Mouse (Mus musculus) embryonic facial prominence, embryonic 13.5 days (tissue): ENCODE results near the gene Selenow. TPM values are rescaled to one million over a fixed set of nuclear protein-coding genes. Genes with fewer than 3 reads are reported as not detected.

Experiments used
- ATAC-seq: fragments of 200-750 bp; cut with Nextera tagmentation; 2 replicates; pipeline ENCODE4 v1.8.0; 2017; ENCODE audit warnings: low read depth; ENCODE audit not compliant: insufficient number of reproducible peaks, insufficient read depth, low FRiP score, low TSS enrichment
- H3K27ac ChIP-seq: fragments of 300-500 bp; sonication (generic); 2 replicates; pipeline ENCODE4 v1.5.1; 2015; ENCODE audit warnings: moderate library complexity, mild to moderate bottlenecking, inconsistent platforms
- H3K27me3 ChIP-seq: fragments of 300-500 bp; sonication (generic); 2 replicates; pipeline ENCODE4 v1.6.1; 2015; ENCODE audit warnings: mild to moderate bottlenecking, inconsistent platforms
- H3K36me3 ChIP-seq: fragments of 300-500 bp; sonication (generic); 2 replicates; pipeline ENCODE4 v1.6.1; 2015; ENCODE audit warnings: mild to moderate bottlenecking, inconsistent platforms
- H3K4me1 ChIP-seq: fragments of 300-500 bp; sonication (generic); 2 replicates; pipeline ENCODE4 v1.6.1; 2015; ENCODE audit warnings: inconsistent platforms
- H3K4me2 ChIP-seq: fragments of 300-500 bp; sonication (generic); 2 replicates; pipeline ENCODE4 v1.6.1; 2015; ENCODE audit warnings: moderate library complexity, mild to moderate bottlenecking, inconsistent platforms
- H3K4me3 ChIP-seq: fragments of 300-500 bp; sonication (generic); 2 replicates; pipeline ENCODE4 v1.5.1; 2015; ENCODE audit warnings: mild to moderate bottlenecking, inconsistent platforms
- H3K9ac ChIP-seq: fragments of 300-500 bp; sonication (generic); 2 replicates; pipeline ENCODE4 v1.6.1; 2015; ENCODE audit warnings: mild to moderate bottlenecking, inconsistent platforms
- H3K9me3 ChIP-seq: fragments of 300-500 bp; sonication (generic); 2 replicates; pipeline ENCODE4 v1.6.1; 2016; ENCODE audit warnings: inconsistent platforms
- WGBS: fragments of 180-500 bp; shearing (Covaris S2); methylation state at CpG from one replicate; pipeline ENCODE4 v1.1.7; 2015; ENCODE audit warnings: mixed read lengths; 5-methylcytosine and 5-hydroxymethylcytosine counted together
- polyA plus RNA-seq: library from polyadenylated mRNA; unstranded; fragments of >200 nt; fragmentation: Nextera tagmentation; extraction: Ambion mirVana; gene quantifications from 2 replicates; pipeline ENCODE4 v1.2.1, GENCODE M21; 2015

Gene Selenow
- polyA plus RNA-seq, 1 experiment from 2014 or later: 1,188 TPM

DNA sequence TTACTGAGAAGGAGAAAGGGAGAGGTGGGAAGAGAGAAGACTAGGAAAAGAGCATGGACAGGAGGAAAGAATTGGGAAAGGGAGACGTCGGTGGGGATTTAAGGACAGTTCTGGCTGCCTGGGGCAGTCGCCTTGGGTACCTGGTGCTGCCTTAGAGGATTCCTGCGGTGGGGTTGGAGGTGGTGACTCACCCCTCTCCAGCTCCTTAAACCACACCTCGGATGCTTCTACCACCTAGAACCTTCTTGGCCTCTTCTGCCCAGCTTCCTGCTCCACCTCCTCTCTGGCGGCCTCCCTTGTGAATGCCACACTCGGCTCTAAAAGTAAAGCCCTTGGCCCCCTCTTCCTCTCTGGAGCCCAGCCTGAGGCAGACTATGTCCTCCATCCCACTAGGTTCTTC, 33.3 kb upstream of the Selenow start:
- peak overlapping the region; percentile 35; the same call in 1 of the 2 replicates for H3K27ac ChIP-seq
- H3K27me3 ChIP-seq: peaks cover 6% of the 10 kb centered on the region
- peaks cover 20% of the 10 kb centered on the region for H3K4me1 ChIP-seq

DNA sequence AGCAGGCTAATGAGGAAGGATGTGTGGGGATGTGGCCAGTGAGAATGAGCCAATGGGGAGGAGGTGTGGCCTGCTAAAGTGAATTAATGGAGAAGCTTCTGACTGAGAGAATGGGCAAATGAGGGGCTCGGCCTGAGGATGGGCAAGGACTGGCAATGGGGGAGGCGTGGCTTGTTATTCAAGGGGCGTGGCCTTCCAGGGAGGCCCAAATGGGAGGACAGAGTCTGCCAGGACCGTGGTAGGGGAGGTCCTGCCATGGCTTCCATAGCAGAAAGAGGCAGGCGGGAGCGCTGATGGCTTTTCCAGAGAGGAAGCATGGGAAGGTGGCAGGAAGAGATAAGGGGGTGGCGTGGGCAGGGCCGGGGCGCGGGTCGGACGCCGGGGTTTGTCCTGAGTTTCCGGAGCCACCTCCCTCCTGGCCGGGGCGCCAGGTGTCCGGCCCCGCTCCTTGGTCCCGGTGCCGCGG, 32.8 kb upstream of the Selenow start:
- ATAC-seq: no peak; the same call in 1 of the 2 replicates
- Histone ChIP-seq H3K27ac (peak overlapping the region; percentile 35; the same call in 1 of the 2 replicates), H3K27me3 (peaks cover 6% of the 10 kb centered on the region), H3K9ac (peak overlapping the region; percentile 55), H3K4me1 (peaks cover 20% of the 10 kb centered on the region), H3K4me2 (peak overlapping the region; percentile 39), H3K4me3 (no peak overlapping the region), H3K9me3 (no peaks in the 10 kb centered on the region), H3K36me3 (peaks cover 93% of the 10 kb centered on the region)
- WGBS: 11% methylated on average over 21 of the region's 21 CpGs

More for the DNA sequence above, 33.3 kb upstream of the Selenow start:
- no peak for ATAC-seq
- H3K9me3 ChIP-seq: no peaks in the 10 kb centered on the region
- peak overlapping the region; percentile 39 for H3K4me2 ChIP-seq
- H3K9ac ChIP-seq: peak overlapping the region; percentile 55
- no peak overlapping the region for H3K4me3 ChIP-seq
- 25% methylated on average over 7 of the region's 7 CpGs for WGBS
- H3K36me3 ChIP-seq: peaks cover 88% of the 10 kb centered on the region

DNA sequence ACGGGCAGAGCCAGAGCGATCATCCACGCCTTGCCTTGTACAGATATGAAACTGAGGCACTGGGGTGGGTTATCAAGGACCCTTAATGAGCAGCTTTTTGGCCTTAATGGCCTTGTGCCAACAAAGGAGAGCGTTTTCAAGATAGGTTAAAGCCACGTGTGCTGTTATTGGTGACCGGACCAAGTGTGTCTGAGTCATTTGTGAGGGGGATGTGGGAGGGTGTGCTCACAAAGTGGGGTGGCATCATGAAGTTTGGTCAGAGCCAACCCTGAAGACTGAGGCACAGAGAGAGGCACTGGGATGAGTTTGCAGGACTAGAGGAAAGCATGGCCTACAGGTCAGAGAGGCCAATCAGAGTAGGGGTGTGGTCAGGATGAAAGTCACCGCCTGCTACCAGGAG, 32.2 kb upstream of the Selenow start:
- H3K27me3 ChIP-seq: peaks cover 6% of the 10 kb centered on the region
- H3K9me3 ChIP-seq: no peaks in the 10 kb centered on the region
- peak overlapping the region; percentile 35 for H3K27ac ChIP-seq
- WGBS: 73% methylated on average over 7 of the region's 7 CpGs
- no peak overlapping the region for H3K4me3 ChIP-seq
- no peak overlapping the region for H3K4me2 ChIP-seq
- peaks cover 94% of the 10 kb centered on the region for H3K36me3 ChIP-seq
- H3K9ac ChIP-seq: no peak overlapping the region
- H3K4me1 ChIP-seq: peaks cover 20% of the 10 kb centered on the region
- ATAC-seq: no peak

DNA sequence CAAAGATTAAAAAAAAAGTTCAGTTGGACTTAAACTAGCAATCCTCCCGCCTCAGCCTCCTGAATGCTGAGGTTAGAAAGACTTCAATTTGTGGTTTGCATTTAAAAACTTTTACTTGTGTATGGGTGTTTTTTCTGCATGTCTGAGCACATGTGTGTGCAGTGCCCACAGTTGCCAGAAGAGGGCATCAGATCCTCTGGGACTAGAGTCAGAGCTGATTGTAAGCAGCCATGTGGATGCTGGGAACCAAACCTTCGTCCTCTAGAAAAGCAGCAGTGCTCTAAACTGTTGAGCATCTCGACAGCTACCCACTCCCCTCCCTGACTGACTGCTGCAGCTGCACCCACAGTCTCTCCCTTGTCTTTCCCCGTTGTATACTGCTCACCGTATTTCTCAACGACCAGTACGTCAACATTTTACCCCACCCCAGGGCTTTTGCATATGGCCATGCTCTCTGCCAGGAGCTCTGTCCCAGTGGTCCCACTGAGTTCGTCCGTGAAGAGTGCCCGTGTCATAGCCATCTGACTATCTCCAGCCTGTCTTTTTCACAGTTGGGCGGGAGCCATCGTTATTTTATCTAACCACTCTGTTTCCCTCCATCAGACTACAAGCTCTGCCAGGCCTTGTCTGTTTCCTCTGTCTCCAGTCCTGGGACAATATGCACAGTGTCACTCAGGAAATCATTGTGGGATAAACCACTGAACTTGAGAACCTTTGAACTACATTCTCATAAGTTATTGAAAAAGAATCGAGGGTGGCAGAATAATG, 31.3 kb upstream of the Selenow start:
- Histone ChIP-seq H3K27ac (peak overlapping the region; percentile 35), H3K9ac (no peak overlapping the region), H3K4me2 (no peak overlapping the region), H3K27me3 (peaks cover 6% of the 10 kb centered on the region), H3K36me3 (peaks cover 85% of the 10 kb centered on the region), H3K4me3 (no peak overlapping the region), H3K9me3 (no peaks in the 10 kb centered on the region), H3K4me1 (peaks cover 30% of the 10 kb centered on the region)
- ATAC-seq: no peak
- WGBS: 79% methylated on average over 13 of the region's 13 CpGs

DNA sequence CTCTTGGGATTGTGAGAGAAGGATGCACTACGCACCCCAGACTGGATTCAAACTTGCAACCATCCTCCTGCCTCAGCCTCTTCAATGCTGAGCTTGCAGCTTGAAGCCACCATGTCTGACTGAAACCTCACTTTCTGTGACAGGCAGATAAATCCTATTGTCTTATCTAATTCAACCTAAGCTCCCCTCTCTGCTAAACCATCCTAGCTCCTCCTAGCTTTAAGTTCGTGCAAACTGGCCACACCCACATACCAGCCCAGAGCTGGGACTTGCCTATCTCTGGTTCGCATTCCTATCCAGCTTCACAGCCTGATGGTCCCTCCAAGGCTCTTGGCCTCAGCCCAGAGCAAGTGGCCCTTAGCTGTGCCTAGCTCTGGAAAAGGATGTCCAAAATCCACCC, 30.2 kb upstream of the Selenow start:
- H3K36me3 ChIP-seq: peaks cover 75% of the 10 kb centered on the region

DNA sequence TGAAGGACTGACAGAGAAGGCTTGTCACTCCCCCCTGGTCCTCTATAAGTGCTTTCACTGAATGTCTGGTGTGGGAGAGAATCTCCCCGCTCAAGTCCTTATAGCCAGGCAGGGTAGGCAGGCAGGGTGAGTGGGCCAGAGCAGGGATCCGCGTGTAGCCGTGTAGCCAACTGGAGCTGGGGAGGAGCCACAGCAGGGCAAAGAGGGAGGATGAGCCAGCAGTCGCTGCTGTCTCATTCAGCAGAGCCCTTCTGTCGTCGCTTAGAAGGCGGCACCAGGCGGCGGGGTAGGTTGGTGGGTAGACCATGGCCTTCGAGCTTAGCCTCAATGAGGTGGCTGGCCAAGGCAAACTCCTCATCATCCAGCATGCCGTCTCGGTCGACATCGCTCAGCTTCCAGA, 27.8 kb upstream of the Selenow start:
- Histone ChIP-seq H3K4me1 (peaks cover 30% of the 10 kb centered on the region), H3K9me3 (no peaks in the 10 kb centered on the region), H3K27ac (no peak overlapping the region), H3K4me2 (no peak overlapping the region), H3K4me3 (no peak overlapping the region), H3K27me3 (no peaks in the 10 kb centered on the region), H3K9ac (no peak overlapping the region), H3K36me3 (peaks cover 53% of the 10 kb centered on the region)
- 85% methylated on average over 15 of the region's 15 CpGs for WGBS
- no peak for ATAC-seq

More for the DNA sequence above, 30.2 kb upstream of the Selenow start:
- Histone ChIP-seq H3K9ac (no peak overlapping the region), H3K9me3 (no peaks in the 10 kb centered on the region), H3K27me3 (peaks cover 6% of the 10 kb centered on the region), H3K4me2 (no peak overlapping the region), H3K4me3 (no peak overlapping the region), H3K27ac (no peak overlapping the region), H3K4me1 (peaks cover 37% of the 10 kb centered on the region)
- ATAC-seq: no peak
- 65% methylated on average over 3 of the region's 3 CpGs for WGBS

DNA sequence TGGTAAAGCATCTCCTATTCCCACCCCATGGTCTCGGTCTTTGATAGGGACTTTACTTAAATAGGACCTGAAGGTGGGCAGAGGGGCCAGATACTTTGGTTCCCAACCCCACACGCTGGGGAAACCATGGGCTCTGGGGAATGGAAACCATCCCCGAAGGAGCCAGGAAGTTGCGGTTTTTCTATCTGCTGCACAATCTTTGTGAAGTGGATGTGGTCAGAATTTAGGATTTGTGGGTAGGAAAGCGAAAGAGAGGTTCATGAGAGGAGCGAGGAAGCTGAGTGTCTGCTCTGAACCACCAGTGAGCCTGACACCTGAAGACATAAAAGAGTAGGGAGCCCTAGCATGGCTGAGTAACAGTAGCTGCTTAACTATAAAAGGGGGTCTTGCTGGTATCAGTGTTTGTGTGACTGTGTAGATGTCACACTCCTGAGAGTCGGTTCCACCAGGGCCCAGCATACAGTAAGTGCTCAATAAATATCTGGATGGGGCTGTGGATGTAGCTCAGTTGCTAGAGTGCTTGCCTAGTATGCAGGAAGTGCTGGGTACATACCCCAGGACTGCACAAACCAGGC, 27.1 kb upstream of the Selenow start:
- Histone ChIP-seq H3K9ac (no peak overlapping the region; the same call in 1 of the 2 replicates), H3K4me3 (no peak overlapping the region), H3K4me1 (peaks cover 30% of the 10 kb centered on the region), H3K36me3 (peaks cover 48% of the 10 kb centered on the region), H3K27ac (peak overlapping the region; percentile 49; the same call in 1 of the 2 replicates), H3K4me2 (no peak overlapping the region), H3K27me3 (no peaks in the 10 kb centered on the region), H3K9me3 (no peaks in the 10 kb centered on the region)
- no peak for ATAC-seq
- WGBS: 77% methylated on average over 7 of the region's 7 CpGs

DNA sequence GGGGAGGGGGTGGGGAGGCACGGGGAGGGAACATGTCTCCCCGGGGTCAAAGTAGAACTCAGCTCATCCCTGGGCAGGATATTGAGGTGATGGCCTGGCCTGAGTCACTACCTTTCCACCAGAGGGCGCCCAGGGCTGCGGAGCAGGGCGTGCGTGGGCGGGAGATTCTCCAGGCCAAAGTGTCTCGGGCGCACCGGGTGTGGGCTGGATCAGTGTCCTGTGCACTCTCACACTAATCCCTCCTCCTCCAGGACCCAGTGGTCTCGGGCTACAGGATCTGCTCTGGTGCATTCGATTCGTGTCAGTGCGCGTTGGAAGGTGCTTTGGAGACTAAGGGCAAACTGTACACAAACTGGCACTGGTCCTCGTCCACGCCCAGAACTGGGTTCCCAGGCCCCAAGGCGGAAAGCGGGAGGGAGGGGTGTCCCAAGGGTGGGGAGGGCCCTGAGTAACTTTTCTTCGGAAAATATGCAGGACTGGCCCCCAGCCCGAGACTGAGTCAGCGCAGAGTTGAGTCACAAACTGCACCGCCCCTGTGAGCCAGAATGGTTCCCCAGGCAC, 26.3 kb upstream of the Selenow start:
- 3% methylated on average over 23 of the region's 23 CpGs for WGBS
- peak overlapping the region; percentile 19 for H3K4me3 ChIP-seq
- H3K9me3 ChIP-seq: no peaks in the 10 kb centered on the region
- H3K27ac ChIP-seq: peak overlapping the region; percentile 49; the same call in 1 of the 2 replicates
- ATAC-seq: peak; percentile 46
- peak overlapping the region; percentile 52 for H3K4me2 ChIP-seq
- H3K4me1 ChIP-seq: peaks cover 31% of the 10 kb centered on the region
- peak overlapping the region; percentile 53 for H3K9ac ChIP-seq
- H3K36me3 ChIP-seq: peaks cover 50% of the 10 kb centered on the region
- no peaks in the 10 kb centered on the region for H3K27me3 ChIP-seq

DNA sequence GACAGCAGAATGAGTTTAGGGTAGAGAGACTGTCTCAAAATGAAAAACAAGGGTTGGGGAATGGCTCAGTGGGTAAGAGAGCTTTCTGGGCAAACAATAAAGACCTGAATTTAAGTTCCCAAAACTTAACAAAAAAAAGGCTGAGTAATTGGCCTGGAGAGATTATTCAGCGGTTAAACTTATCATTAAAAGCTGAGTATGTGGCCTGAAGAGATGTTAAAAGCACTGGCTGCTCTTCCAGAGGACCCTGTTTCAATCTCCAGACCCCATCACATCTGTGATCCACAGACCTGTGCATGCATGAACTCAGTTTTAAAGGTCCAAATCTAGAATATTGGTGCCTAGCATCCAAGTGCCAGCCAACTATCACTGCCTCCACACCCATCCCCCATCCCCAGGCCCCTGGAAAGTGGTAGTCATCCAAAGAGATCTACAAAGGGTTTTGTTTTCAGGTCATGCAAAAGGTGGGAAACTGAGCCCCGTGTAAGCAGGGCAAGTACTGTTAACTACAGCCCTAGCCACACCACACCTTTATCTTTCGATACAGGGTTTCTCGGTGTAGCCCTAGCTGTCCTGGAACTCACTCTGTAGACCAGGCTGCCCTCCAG, 25.6 kb upstream of the Selenow start:
- 45% methylated on average over 4 of the region's 4 CpGs for WGBS
- Histone ChIP-seq H3K27ac (no peak overlapping the region), H3K9ac (peak overlapping the region; percentile 53; the same call in 1 of the 2 replicates), H3K36me3 (peaks cover 50% of the 10 kb centered on the region), H3K4me3 (no peak overlapping the region), H3K4me2 (peak overlapping the region; percentile 52), H3K9me3 (no peaks in the 10 kb centered on the region), H3K27me3 (no peaks in the 10 kb centered on the region), H3K4me1 (peaks cover 31% of the 10 kb centered on the region)
- ATAC-seq: no peak

DNA sequence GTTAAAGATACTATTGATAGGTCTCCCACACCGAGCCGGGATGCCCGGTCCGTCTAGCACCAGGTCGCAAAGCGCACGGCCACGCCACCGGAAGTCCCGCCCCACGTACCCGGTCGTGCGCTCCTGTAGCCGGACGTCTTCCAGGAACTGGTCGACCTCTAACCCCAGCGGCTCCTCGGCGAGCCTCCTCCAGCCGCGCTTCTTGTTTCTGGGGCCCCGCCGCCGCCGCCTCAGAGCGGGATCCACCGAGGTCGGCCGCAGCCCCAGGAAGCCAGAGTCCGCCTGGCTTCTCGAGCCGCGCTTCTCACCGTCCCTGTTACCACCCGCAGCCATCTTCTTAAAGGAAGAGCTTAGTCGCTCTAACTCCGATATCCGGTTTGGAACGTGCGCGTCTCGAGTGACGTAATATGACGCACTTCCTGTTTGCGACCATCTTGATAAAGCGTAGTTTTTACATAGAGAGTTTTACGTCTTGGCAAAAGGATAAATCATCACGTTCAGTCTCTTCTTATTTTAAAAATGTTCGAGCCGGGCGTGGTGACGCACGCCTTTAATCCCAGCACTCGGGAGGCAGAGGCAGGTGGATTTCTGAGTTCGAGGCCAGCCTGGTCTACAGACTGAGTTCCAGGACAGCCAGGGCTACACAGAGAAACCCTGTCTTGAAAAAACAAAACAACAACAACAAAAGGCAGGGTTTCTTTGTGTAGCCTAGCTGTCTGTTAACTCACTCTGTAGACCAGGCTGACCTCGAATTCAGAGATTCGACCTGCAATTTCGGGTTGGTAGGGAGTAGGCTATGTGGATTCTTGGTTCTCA, 23.7 kb upstream of the Selenow start, which contains the start of gene Nop53:
TSS of gene Nop53 (minus strand) at position 354 of the 816 bp plus-strand sequence.
- peaks cover 31% of the 10 kb centered on the region for H3K4me1 ChIP-seq
- peak within 1 kb of the TSS; percentile 87 for H3K4me2 ChIP-seq
- no peaks in the 10 kb centered on the region for H3K27me3 ChIP-seq
- H3K27ac ChIP-seq: peak within 1 kb of the TSS; percentile 96
- peak; percentile 88 for ATAC-seq
- peaks cover 51% of the 10 kb centered on the region for H3K36me3 ChIP-seq
- 2% methylated on average over 59 of the region's 59 CpGs for WGBS
- peak within 1 kb of the TSS; percentile 74 for H3K4me3 ChIP-seq
- H3K9ac ChIP-seq: peak within 1 kb of the TSS; percentile 83
- H3K9me3 ChIP-seq: no peaks in the 10 kb centered on the region

DNA sequence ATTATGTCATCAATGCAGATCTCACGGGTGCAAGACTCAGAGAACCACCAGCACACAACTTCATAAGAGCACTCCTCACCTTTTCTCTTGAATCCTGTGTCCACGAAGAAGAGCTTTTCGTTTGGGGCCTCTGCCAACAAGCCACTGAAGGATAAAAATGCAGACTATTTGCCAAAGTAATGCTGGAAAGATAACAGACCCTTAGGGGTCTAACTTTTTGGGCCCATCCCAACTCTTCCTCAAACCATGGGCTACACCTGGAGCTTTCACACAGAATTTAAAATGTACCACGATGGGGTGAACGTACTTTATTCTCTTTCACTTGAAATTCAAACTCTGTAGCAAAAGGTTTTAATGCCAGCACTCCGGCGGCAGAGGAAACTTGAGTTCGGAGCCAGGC, 23.0 kb upstream of the Selenow start:
- Histone ChIP-seq H3K4me3 (peak overlapping the region; percentile 74), H3K27ac (peak overlapping the region; percentile 96), H3K9ac (peak overlapping the region; percentile 83), H3K27me3 (no peaks in the 10 kb centered on the region), H3K9me3 (no peaks in the 10 kb centered on the region), H3K36me3 (peaks cover 51% of the 10 kb centered on the region), H3K4me1 (peaks cover 31% of the 10 kb centered on the region), H3K4me2 (peak overlapping the region; percentile 87)
- 7% methylated on average over 8 of the region's 8 CpGs for WGBS
- no peak for ATAC-seq
